Mouse (Mus musculus): ENCODE data around the gene Olfr1414.
A peak's percentile ranks its signal among the peaks of the same experiment; 100 is the strongest.
"Not testable (repeated sequence)": the region's sequence is repeated elsewhere in the genome, so short reads cannot be mapped to it uniquely, and the experiment has no call there.

Gene Olfr1414

DNA sequence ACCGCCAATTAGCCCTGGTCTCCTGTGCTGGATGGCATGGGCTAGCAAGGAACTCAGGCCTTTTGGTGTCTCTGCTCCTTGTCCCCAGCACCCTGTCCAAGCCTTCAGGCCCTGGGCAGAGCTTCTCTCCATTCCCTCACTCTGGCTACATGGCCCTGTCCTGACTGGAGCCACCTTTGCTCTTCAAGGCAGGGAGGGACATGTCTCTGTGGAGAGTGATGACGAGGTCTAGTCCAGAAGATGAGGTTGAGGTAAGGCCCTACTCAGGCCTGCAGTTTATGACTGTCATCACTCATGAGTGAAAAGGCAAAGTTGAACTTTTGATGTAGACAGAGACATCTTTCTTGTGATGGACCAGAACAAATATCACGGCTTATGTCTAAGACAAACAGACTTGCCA, at the start of gene Olfr1414:
Gene Olfr1414 (minus strand): TSS at position 101 of the 400 bp plus-strand sequence.
- no peak for DNase-seq

DNA sequence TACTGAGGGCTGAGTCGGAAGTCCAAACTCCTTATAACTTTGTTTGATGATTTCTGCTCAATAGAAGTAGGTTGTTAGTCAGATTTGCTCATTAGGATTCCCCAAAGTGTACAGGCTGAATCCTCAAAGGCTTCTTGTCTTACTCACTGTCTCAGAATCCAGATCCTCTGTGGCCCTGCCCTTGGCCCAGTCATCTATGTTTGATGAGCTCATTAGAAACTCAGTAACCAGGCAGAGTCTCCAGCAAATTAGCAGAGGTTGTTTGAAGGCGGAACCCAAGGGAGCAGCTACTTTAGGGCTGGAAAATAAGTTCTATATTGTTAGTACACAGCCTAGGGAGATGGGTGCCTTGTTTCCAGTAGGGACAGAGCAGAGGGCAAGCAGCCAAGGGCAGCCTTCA, 27.5 kb upstream of the Olfr1414 start:
- no peak for DNase-seq

DNA sequence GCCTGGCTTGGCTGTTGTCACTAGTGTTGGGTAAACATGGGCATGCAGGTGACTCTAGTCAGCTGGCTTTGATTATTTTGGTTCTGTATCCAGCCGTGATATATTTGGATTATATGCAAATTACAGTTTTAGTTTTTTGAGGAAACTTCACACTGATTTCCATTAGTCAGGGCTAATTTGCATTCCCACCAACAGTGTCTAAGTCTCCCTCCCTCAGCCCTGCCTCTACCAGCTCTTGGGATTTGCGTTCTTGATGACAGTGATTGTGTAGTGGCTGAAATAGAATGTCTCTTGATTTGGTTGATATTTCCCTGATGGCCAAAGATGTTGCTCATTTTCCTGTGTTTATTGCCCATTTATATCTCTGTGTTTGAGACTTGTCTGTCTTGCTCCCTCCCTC, 20.6 kb upstream of the Olfr1414 start:
- no peak for DNase-seq

DNA sequence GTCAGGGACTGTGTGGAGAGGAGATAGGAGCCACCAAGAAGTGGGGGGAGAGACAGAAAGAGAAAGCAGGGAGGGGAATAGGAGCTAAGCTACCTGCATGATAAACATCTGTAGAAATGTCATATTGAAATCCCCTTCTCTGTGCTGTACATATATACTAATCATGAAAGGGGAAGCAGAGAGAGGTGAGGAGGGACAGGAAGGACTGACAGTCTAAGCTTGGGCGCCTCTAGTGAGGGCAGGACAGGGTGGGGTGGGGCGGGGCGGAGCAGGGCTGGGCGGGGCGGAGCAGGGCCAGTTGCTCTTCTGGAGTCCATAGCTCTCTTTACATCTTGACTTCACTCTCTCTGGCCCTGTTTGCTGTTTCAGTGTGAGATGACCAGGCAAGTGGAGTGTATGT, 18.5 kb upstream of the Olfr1414 start:
- no peak for DNase-seq

DNA sequence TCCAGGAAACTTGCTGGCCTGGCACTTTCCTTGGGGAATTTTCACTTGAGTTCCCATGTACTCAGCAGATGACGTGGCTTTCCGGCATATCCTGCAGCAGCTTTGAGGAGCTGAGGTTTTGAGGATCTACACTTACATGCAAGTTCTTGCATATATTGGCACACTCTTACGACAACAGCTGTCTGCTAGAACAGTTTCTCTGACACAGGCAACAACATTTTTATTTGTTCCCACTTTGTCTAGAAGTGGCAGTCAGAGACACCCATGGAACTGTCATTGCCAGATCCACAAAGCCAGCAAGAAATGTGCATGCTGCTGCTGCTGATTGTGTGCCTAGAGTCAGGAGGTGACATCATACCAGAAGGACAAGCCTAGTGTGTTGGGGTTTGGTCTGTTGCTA, 5.3 kb upstream of the Olfr1414 start:
- DNase-seq: no peak

DNA sequence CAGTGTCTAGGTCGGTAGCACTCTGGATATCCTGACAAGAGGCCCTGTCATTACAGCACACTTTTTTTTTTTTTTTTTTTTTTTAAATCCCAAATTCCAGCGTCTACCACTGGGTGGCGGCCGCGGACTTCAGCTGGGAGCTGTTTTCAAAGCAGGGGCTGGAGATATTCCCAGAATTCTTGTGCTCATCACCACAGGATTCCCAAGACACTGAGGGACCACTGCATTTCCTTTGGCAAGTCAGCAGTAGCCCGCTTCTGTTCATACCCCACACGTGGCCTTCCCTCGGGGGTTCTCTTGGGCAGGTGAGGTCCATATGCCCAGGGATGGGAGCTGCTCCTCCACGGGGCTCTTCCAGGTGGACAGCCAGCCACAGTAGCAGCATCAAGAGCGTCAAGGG, 2.9 kb upstream of the Olfr1414 start:
- no peak for DNase-seq

DNA sequence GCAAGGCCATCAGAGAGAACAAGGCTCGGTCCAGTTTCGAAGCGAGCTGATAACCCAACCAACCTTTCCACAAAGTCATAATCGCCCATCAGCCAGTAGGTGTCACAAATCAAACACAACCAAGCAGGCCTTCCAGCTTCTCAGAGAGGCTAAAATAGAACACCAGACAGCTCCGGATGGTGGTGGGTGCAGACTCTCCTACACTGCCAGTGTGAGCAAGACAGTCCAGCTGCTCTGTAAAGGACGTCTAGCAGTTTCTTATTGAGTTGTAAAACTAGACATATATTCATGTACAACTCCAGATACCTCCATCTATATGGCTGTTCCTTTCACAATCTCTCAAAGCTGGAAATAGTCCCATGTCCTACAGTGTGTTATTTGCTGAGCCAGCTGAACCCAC, 585 bp upstream of the Olfr1414 start:
- DNase-seq: no peak

DNA sequence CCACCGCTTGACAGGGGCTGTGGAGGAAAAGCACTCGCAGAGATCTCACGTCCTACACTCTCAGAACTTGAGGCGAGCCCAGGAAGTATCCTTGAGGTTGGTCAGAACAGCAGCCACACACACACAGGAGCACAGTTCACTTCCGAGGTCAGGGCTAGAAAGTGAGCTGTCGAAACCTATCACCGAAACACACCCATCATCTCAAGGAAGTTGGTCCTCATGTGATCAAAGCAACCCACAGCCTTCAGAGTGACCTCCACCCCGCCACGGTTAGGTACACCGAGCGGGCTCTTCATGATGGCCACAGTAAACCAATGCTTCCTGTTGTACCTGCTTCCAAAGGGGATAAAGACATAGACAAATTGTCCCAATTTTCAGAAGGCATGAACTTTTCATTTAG, 3.1 kb downstream of the Olfr1414 start:
- no peak for DNase-seq

DNA sequence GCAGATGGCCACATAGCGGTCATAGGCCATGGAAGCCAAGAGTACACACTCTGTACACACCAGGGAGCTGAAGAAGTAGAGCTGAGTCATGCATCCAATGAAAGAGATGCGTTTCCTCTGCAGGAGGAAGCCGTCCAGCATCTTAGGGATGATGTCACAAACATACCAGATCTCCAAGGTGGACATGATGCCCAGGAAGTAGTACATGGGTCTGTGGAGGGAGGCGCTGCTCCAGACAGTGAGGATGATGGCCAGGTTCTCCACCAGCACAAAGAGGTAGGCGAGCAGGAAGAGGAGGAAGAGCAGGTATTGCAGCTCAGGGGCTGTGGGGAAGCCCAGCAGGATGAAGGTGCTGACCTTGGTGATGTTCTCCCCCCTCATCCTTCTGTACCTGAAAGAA, 6.8 kb downstream of the Olfr1414 start:
- DNase-seq: not testable (repeated sequence)

DNA sequence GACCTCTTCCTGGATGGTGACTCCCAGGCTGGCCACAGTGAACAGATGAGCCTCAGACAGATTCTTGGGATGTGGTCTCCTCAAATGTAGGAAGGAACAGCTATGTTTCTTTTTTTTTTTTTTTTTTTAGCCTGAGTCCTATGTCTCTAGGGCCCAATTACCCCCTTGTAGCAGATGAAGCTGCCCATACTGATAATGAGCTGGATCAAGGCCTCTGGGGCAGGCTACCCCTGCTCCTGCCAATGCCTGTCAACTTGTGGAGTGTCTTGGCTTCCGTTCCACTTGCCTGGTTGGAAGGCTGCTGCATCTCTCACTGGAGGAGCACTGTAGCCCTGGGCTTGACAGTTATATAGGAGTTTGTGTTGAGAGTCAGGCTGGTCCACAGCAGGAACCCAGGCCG, 22.5 kb downstream of the Olfr1414 start, which contains the start of gene Olfr1415:
Gene Olfr1415 (minus strand): TSS at position 101 of the 400 bp plus-strand sequence.
- no peak for DNase-seq

DNA sequence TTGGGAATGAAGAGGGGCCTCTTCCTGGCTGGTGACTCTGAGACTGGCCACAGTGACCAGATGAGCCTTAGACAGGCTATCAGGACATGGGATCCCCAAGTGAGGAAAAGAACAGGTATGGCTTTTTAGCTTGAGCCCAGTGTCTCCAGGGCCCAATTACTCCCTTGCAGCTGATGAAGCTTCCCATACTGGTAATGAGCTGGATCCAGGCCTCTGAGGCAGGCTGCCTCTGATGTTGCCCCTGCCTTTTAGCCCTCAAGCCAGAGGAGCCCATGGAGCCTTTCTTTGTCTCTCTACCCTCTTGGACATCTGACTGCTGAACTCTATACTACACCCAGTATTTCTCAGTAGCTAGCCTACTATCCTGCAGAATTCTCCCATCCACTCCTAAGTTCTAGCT, 33.4 kb downstream of the Olfr1414 start, which contains the start of gene Olfr1416:
Gene Olfr1416 (minus strand): TSS at position 101 of the 400 bp plus-strand sequence.
- no peak for DNase-seq

DNA sequence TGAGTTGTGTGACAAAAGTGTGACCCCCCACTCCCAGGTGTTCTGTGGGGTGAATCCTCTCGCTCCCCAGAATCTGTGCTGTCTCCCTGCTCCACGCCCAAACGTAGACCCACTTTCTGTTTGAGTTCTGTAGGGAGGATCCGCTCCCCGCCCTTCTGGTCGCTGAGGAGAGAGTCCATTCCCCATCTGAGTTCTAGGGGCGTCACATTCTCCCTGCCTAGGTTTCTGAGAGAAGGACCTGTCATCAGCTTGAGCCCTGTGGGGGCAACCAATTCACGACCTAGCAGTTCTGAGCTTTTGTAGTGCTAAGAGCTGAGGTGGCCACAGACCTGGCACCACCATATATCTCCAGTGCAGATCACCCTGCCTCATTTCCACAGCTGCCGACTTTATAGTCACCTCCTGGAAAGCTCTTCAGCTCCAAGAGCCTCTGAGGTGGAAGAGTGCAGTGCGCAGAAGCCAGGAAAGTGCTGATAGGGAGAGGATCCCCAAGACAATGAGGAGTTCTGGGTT, 44.3 kb downstream of the Olfr1414 start:
- no peak for DNase-seq

DNA sequence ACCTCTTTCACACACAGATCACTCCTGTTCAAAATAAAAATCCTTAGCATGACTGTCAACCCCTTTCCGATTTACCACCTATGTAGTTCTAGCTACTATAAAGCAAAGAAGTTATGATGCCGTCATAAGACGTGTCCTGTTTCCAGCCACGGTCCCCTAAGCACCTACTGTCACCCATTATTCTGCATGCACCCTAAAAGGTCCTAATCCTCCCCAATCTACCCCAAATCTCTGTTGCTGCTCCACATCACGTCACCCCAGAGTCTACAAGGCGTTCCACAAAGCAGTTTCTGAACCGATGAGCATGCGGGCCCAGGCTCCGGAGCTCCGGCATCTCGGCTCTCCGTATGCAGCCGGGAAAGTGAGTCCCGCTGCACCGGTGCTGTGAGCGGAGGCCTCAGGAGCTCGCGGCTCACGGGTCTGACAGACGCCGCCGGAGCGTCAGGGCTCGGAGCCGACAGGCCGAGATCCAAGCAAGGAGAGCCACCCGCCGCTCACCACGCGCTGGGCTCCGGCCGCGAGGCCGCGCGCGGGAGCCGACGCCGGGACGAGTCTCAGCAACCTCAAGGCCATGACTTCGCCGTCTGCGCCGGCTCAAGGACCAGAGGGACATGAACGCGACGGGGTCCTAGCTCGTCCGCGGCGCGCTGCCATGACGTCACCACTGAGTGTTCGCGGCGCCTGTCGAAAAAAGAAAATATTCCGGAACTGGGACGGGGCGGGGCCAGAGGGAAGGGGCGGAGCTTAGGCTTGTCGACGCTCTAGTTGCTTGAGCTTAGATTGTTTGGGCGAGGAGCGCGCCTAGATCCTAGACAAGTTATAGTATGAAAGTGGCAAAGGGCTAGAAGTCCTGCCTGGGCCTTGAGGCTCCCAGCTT, 45.1 kb downstream of the Olfr1414 start, which contains the start of gene Ndufa10:
Gene Ndufa10 (minus strand): TSS at position 696 of the 877 bp plus-strand sequence.
- DNase-seq: peak; percentile 98

DNA sequence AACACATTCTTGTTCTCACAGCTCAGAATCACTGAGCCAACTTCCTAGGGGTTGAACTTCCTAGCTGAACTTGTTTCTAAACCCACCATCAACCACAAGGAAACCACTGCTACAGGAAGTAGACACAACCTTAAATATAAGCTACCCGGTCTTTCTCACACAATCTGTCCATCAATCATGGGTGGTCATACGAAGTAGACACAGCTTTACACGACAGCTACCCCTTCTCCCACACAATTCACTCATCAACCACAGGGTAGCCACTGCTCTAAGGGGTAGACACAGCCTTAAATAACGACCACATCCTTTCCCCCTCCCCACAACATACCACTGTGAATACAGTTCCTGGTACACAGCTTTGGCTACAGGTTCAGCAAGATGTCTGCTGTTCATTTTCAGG, 49.6 kb downstream of the Olfr1414 start:
- DNase-seq: no peak

DNA sequence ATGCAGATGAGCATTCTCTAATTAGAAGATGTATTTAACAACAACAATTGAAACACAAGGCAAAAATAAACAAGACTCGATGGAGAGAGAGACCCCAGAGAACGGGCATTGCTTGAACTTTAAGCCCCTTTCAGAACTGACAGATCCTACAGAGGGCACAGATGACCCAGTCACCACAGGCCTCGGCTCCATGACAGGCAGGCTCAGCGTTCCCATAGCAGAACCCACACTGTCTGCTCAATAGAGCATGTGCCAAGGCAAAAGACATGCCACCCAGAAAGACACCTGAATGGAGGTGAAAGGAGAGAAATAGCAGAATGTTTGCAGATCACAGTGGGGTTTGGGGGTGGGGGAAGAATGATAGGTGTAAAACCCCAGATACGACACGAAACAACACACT, 60.0 kb downstream of the Olfr1414 start:
- DNase-seq: no peak

DNA sequence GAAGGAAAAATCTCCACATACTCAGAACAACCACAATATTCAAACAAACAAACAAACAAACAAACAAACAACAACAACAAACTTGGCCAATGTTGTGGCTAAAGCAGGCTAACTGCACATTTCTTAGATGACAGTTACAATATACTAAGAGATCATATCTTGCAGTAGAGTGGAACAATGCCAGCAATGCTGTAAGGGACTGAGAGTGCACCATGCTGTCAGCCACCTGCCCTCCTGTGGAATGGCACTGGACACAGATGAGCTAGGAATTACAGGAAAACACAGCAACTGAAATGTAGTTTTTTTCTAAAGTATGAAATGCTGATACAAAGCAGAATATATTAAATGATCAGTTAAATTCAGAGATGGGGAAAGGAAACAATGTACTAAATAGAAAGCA, 60.7 kb downstream of the Olfr1414 start:
- DNase-seq: no peak
